Comparison of ENCODE assay signal across 14 mouse cellular contexts in genomic region chr4:13469097-13469833, GRCm38 (mm10).
A peak's percentile ranks its signal among the peaks of the same experiment; 100 is the strongest.
DNase-seq lines count a peak whose midpoint lies in the region; ATAC-seq and TF ChIP-seq lines count a peak whose summit lies in the region.
"Had no signal": no experiment of that assay in that cellular context is flagged by ENCODE, and none has a peak within 500 bp of the region (broad histone marks: within the 10 kb centered on the region; RNA-seq: fewer than 3 reads in every experiment).

No protein-coding gene starts in this region.

- H3K27ac ChIP-seq in forebrain, embryonic 10.5 days = peak overlapping the region; percentile 30; the same call in 1 of the 2 replicates
- H3K27ac ChIP-seq in forebrain, embryonic 14.5 days (ENCODE audit: low read depth, low read length) = no peak overlapping the region
- no peak overlapping the region for H3K27ac ChIP-seq in midbrain, embryonic 16.5 days (ENCODE audit: low read length)
- H3K27ac ChIP-seq in midbrain, postnatal 0 days (ENCODE audit: low read depth, low read length) = no peak overlapping the region
- H3K27ac ChIP-seq in embryonic facial prominence, embryonic 12.5 days = 0 out of 2 replicates have a peak overlapping the region, but pooled peaks have one; percentile 52
- no peak overlapping the region for H3K27ac ChIP-seq in neural tube, embryonic 11.5 days (ENCODE audit: low read depth, low read length)
- H3K27ac ChIP-seq: neural tube, embryonic 12.5 days had no signal

- DNase-seq in forebrain, embryonic 10.5 days (ENCODE audit: extremely low spot score, low spot score) = no peak
- DNase-seq in forebrain, embryonic 14.5 days (ENCODE audit: low spot score) = no peak
- no peak for DNase-seq in midbrain, postnatal 0 days (ENCODE audit: low spot score)
- DNase-seq in neural tube, embryonic 11.5 days (ENCODE audit: low spot score) = peak; percentile 21
- DNase-seq in left cerebral cortex, postnatal 14 days (ENCODE audit: low spot score in 2 of 2) = no peak
- no peak for DNase-seq in B cell, adult 2 months
- DNase-seq: cerebellum, adult 9-10 months; lung, adult 18-20 months; right cerebral cortex, postnatal 14 days; thymus, postnatal 4 days had no signal

- no peaks in the 10 kb centered on the region for H3K36me3 ChIP-seq in forebrain, embryonic 10.5 days (replicated peaks)
- H3K36me3 ChIP-seq in forebrain, embryonic 14.5 days (ENCODE audit: control insufficient read depth, insufficient read depth, low read length) = no peaks in the 10 kb centered on the region
- H3K36me3 ChIP-seq in midbrain, embryonic 16.5 days (ENCODE audit: control insufficient read depth, insufficient read depth, low read length) = no peaks in the 10 kb centered on the region
- H3K36me3 ChIP-seq in midbrain, postnatal 0 days (ENCODE audit: insufficient read depth, low read length) = no peaks in the 10 kb centered on the region
- H3K36me3 ChIP-seq in embryonic facial prominence, embryonic 12.5 days = no peaks in the 10 kb centered on the region
- no peaks in the 10 kb centered on the region for H3K36me3 ChIP-seq in neural tube, embryonic 11.5 days (ENCODE audit: control insufficient read depth, insufficient read depth, low read length)
- H3K36me3 ChIP-seq: neural tube, embryonic 12.5 days had no signal

- H3K27me3 ChIP-seq in forebrain, embryonic 10.5 days (ENCODE audit: poor library complexity, severe bottlenecking) = no peaks in the 10 kb centered on the region
- H3K27me3 ChIP-seq in forebrain, embryonic 14.5 days (replicated peaks; ENCODE audit: control insufficient read depth, insufficient read depth, low read length) = no peaks in the 10 kb centered on the region
- H3K27me3 ChIP-seq in midbrain, embryonic 16.5 days (ENCODE audit: control insufficient read depth, insufficient read depth, low read depth, low read length) = no peaks in the 10 kb centered on the region
- no peaks in the 10 kb centered on the region for H3K27me3 ChIP-seq in midbrain, postnatal 0 days (ENCODE audit: insufficient read depth, low read length)
- H3K27me3 ChIP-seq in embryonic facial prominence, embryonic 12.5 days = no peaks in the 10 kb centered on the region
- no peaks in the 10 kb centered on the region for H3K27me3 ChIP-seq in neural tube, embryonic 11.5 days (ENCODE audit: control insufficient read depth, insufficient read depth, low read length)
- H3K27me3 ChIP-seq: neural tube, embryonic 12.5 days had no signal

- H3K9ac ChIP-seq in forebrain, embryonic 14.5 days (ENCODE audit: low read length) = no peak overlapping the region
- no peak overlapping the region for H3K9ac ChIP-seq in midbrain, embryonic 16.5 days (ENCODE audit: low read depth, low read length)
- H3K9ac ChIP-seq in midbrain, postnatal 0 days (replicated peaks; ENCODE audit: low read length, poor library complexity, severe bottlenecking) = no peak overlapping the region
- H3K9ac ChIP-seq in embryonic facial prominence, embryonic 12.5 days = no peak overlapping the region
- H3K9ac ChIP-seq in neural tube, embryonic 11.5 days (ENCODE audit: low read length) = no peak overlapping the region
- H3K9ac ChIP-seq: neural tube, embryonic 12.5 days had no signal

- H3K9me3 ChIP-seq in forebrain, embryonic 10.5 days = no peaks in the 10 kb centered on the region
- H3K9me3 ChIP-seq in forebrain, embryonic 14.5 days (replicated peaks; ENCODE audit: control insufficient read depth, low read length) = no peaks in the 10 kb centered on the region
- no peaks in the 10 kb centered on the region for H3K9me3 ChIP-seq in midbrain, embryonic 16.5 days (replicated peaks; ENCODE audit: control insufficient read depth, low read length, poor library complexity, severe bottlenecking)
- H3K9me3 ChIP-seq in midbrain, postnatal 0 days (ENCODE audit: low read length) = no peaks in the 10 kb centered on the region
- no peaks in the 10 kb centered on the region for H3K9me3 ChIP-seq in embryonic facial prominence, embryonic 12.5 days
- H3K9me3 ChIP-seq in neural tube, embryonic 11.5 days (ENCODE audit: control insufficient read depth, low read length) = no peaks in the 10 kb centered on the region
- H3K9me3 ChIP-seq: neural tube, embryonic 12.5 days had no signal

- no peak for TF ChIP-seq CTCF in midbrain, postnatal 0 days (IDR thresholded peaks at IDR 0.05)

- no peak overlapping the region for H3K4me2 ChIP-seq in forebrain, embryonic 14.5 days (ENCODE audit: low read length)
- no peak overlapping the region for H3K4me2 ChIP-seq in midbrain, embryonic 16.5 days (ENCODE audit: low read length)
- H3K4me2 ChIP-seq in midbrain, postnatal 0 days (ENCODE audit: low read depth, low read length, poor library complexity, severe bottlenecking) = no peak overlapping the region
- H3K4me2 ChIP-seq in embryonic facial prominence, embryonic 12.5 days (replicated peaks) = no peak overlapping the region
- no peak overlapping the region for H3K4me2 ChIP-seq in neural tube, embryonic 11.5 days (ENCODE audit: low read depth)
- H3K4me2 ChIP-seq: neural tube, embryonic 12.5 days had no signal

- intact Hi-C loops in left cerebral cortex, postnatal 14 days (cut with DNase I) = no loop called here

- peaks cover 25% of the 10 kb centered on the region for H3K4me1 ChIP-seq in forebrain, embryonic 10.5 days
- 0 out of 2 replicates have a peak, but pooled peaks cover 2% of the 10 kb centered on the region for H3K4me1 ChIP-seq in forebrain, embryonic 14.5 days (ENCODE audit: control insufficient read depth, insufficient read depth, low read length)
- peaks cover 4% of the 10 kb centered on the region; the same call in 1 of the 2 replicates for H3K4me1 ChIP-seq in midbrain, embryonic 16.5 days (ENCODE audit: control insufficient read depth, insufficient read depth, low read length)
- H3K4me1 ChIP-seq in midbrain, postnatal 0 days (ENCODE audit: insufficient read depth, low read length) = no peaks in the 10 kb centered on the region
- peaks cover 16% of the 10 kb centered on the region for H3K4me1 ChIP-seq in embryonic facial prominence, embryonic 12.5 days
- peaks cover 6% of the 10 kb centered on the region for H3K4me1 ChIP-seq in neural tube, embryonic 11.5 days (ENCODE audit: control insufficient read depth, insufficient read depth, low read length)
- H3K4me1 ChIP-seq: neural tube, embryonic 12.5 days had no signal

- 61% methylated on average over 8 of the region's 8 CpGs for WGBS in forebrain, embryonic 10.5 days
- WGBS in forebrain, embryonic 14.5 days = 61% methylated on average over 8 of the region's 8 CpGs
- 44% methylated on average over 8 of the region's 8 CpGs for WGBS in midbrain, embryonic 16.5 days
- 43% methylated on average over 8 of the region's 8 CpGs for WGBS in midbrain, postnatal 0 days
- 21% methylated on average over 8 of the region's 8 CpGs for WGBS in embryonic facial prominence, embryonic 12.5 days
- 34% methylated on average over 8 of the region's 8 CpGs for WGBS in neural tube, embryonic 11.5 days

- H3K4me3 ChIP-seq in forebrain, embryonic 10.5 days = no peak overlapping the region
- no peak overlapping the region for H3K4me3 ChIP-seq in forebrain, embryonic 14.5 days (ENCODE audit: low read depth, low read length)
- no peak overlapping the region for H3K4me3 ChIP-seq in midbrain, embryonic 16.5 days (ENCODE audit: low read depth, low read length)
- no peak overlapping the region for H3K4me3 ChIP-seq in midbrain, postnatal 0 days (ENCODE audit: low read depth, low read length)
- no peak overlapping the region for H3K4me3 ChIP-seq in embryonic facial prominence, embryonic 12.5 days
- H3K4me3 ChIP-seq in neural tube, embryonic 11.5 days (ENCODE audit: low read depth, low read length) = no peak overlapping the region
- H3K4me3 ChIP-seq: neural tube, embryonic 12.5 days had no signal

- no peak for ATAC-seq in forebrain, embryonic 14.5 days
- 0 out of 2 replicates have a peak, but pooled peaks have one; percentile 42 for ATAC-seq in midbrain, embryonic 16.5 days
- ATAC-seq in midbrain, postnatal 0 days (ENCODE audit: low FRiP score) = no peak
- peak; percentile 74; the same call in 1 of the 2 replicates for ATAC-seq in embryonic facial prominence, embryonic 12.5 days (ENCODE audit: insufficient number of reproducible peaks, insufficient read depth, low FRiP score, low TSS enrichment)
- peak; percentile 55; the same call in 1 of the 2 replicates for ATAC-seq in neural tube, embryonic 11.5 days (ENCODE audit: insufficient read depth, low FRiP score, low TSS enrichment)
- ATAC-seq: hindbrain, embryonic 16.5 days had no signal

Comparison
In these comparisons a context has a peak if more than half of its experiments do, and no peak if none do; other contexts are left out.
1. H3K27ac ChIP-seq: peak in forebrain, embryonic 10.5 days (single experiment) and embryonic facial prominence, embryonic 12.5 days (single experiment); none in forebrain, embryonic 14.5 days (single experiment), midbrain, embryonic 16.5 days (single experiment), midbrain, postnatal 0 days (single experiment) and neural tube, embryonic 11.5 days (single experiment).
2. ATAC-seq: peak in midbrain, embryonic 16.5 days (single experiment), embryonic facial prominence, embryonic 12.5 days (single experiment) and neural tube, embryonic 11.5 days (single experiment); none in forebrain, embryonic 14.5 days (single experiment) and midbrain, postnatal 0 days (single experiment).